29 mouse cellular contexts compared by ENCODE assay signal in the genomic region with DNA sequence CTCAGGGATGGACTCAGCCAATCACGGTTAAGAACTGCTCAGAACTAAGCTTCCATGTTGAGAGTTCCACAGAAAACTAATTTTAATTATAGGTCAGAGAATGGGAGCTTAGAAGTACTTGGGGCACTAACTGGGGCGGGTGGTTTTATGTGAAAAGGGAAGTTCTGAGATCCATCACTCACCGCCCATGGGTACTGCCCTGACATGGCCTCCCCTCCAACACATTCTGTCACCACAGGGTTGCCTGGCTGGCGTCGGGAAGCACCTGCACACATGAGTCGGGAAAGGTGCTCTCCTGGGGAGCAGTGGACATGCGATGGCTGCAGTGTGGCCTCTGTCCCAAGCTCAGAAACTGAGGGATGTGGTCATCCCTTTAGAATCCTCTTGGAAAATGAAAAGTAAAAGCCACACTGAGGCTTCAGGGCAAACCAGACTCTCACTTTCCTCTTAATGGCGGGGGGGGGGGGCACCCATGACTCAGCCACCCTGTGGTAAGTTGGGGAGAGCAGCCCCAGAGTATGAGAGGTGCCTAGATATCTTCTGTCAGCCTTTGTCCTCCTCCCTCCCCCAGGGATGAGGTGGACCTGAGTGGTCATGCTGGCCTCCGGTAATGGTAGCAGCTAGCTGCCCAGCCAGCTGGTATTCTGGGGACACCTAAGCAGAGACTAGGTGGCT. TPM values are rescaled to one million over a fixed set of nuclear protein-coding genes. Genes with fewer than 3 reads are reported as not detected.
DNase-seq lines count a peak whose midpoint lies in the region; ATAC-seq and TF ChIP-seq lines count a peak whose summit lies in the region.
"Had no signal": no experiment of that assay in that cellular context is flagged by ENCODE, and none has a peak within 500 bp of the region (broad histone marks: within the 10 kb centered on the region; RNA-seq: fewer than 3 reads in every experiment).

No protein-coding gene starts in this region.

- H3K4me3 ChIP-seq in left cerebral cortex, adult 2 months = no peak overlapping the region
- no peak overlapping the region for H3K4me3 ChIP-seq in C2C12 (ENCODE audit: insufficient read depth, poor library complexity, severe bottlenecking)
- no peak overlapping the region for H3K4me3 ChIP-seq in stomach, postnatal 0 days (ENCODE audit: low read depth, low read length)
- H3K4me3 ChIP-seq: embryonic facial prominence, embryonic 12.5 days; forebrain, embryonic 10.5 days; forebrain, embryonic 15.5 days; heart, embryonic 13.5 days; hindbrain, embryonic 10.5 days; hindbrain, embryonic 15.5 days; limb, embryonic 12.5 days; liver, embryonic 15.5 days; midbrain, embryonic 12.5 days; neural tube, embryonic 13.5 days had no signal

- no peak overlapping the region for H3K4me2 ChIP-seq in stomach, postnatal 0 days (replicated peaks; ENCODE audit: low read depth)
- H3K4me2 ChIP-seq: embryonic facial prominence, embryonic 12.5 days; forebrain, embryonic 15.5 days; heart, embryonic 13.5 days; hindbrain, embryonic 15.5 days; limb, embryonic 12.5 days; liver, embryonic 15.5 days; lung, embryonic 14.5 days; midbrain, embryonic 12.5 days; neural tube, embryonic 13.5 days had no signal

- intact Hi-C loops in left cerebral cortex, adult 2 months (cut with DNase I) = no loop called here
- intact Hi-C loops in left cerebral cortex, postnatal 14 days (cut with DNase I) = no loop called here

- H3K9ac ChIP-seq in stomach, postnatal 0 days (ENCODE audit: low read length) = no peak overlapping the region; the same call in 1 of the 2 replicates
- H3K9ac ChIP-seq: embryonic facial prominence, embryonic 12.5 days; forebrain, embryonic 15.5 days; heart, embryonic 13.5 days; hindbrain, embryonic 15.5 days; limb, embryonic 12.5 days; liver, embryonic 15.5 days; lung, embryonic 14.5 days; midbrain, embryonic 12.5 days; neural tube, embryonic 13.5 days had no signal

- peaks cover 6% of the 10 kb centered on the region for H3K79me3 ChIP-seq in C2C12 (ENCODE audit: low read depth)

- TF ChIP-seq EP300 in stomach, postnatal 0 days (optimal IDR thresholded peaks at IDR 0.05) = no peak

- WGBS in stomach, postnatal 0 days = 77% methylated on average over 9 of the region's 9 CpGs

- peak overlapping the region; percentile 94 for H3K27ac ChIP-seq in left cerebral cortex, adult 2 months
- peak overlapping the region; percentile 35; the same call in 1 of the 2 replicates for H3K27ac ChIP-seq in stomach, postnatal 0 days (replicated peaks)
- H3K27ac ChIP-seq: embryonic facial prominence, embryonic 12.5 days; forebrain, embryonic 10.5 days; forebrain, embryonic 15.5 days; heart, embryonic 13.5 days; hindbrain, embryonic 15.5 days; limb, embryonic 12.5 days; liver, embryonic 15.5 days; midbrain, embryonic 12.5 days; neural tube, embryonic 13.5 days had no signal

- TF ChIP-seq CTCF in left cerebral cortex, adult 2 months (IDR thresholded peaks at IDR 0.05) = no peak
- no peak for TF ChIP-seq CTCF in C2C12 (IDR thresholded peaks at IDR 0.05; ENCODE audit: control insufficient read depth, insufficient read depth, insufficient read length)
- no peak for TF ChIP-seq CTCF in stomach, postnatal 0 days (IDR thresholded peaks at IDR 0.05; ENCODE audit: low read depth)

- peaks cover 9% of the 10 kb centered on the region for H3K4me1 ChIP-seq in stomach, postnatal 0 days (replicated peaks; ENCODE audit: control insufficient read depth, insufficient read depth)

- ATAC-seq in megakaryocyte progenitor cell, adult 5-6 weeks (replicated peaks; ENCODE audit: poor library complexity) = 0 out of 2 replicates have a peak, but pooled peaks have one; percentile 29
- ATAC-seq in stomach, postnatal 0 days (ENCODE audit: low FRiP score, low TSS enrichment) = no peak
- ATAC-seq: forebrain, embryonic 15.5 days; inflammation-experienced regulatory T-cells, adult 6 months had no signal

- peaks cover 72% of the 10 kb centered on the region for H3K36me3 ChIP-seq in C2C12 (ENCODE audit: control insufficient read depth, insufficient read depth)
- peaks cover 9% of the 10 kb centered on the region for H3K36me3 ChIP-seq in stomach, postnatal 0 days (ENCODE audit: control insufficient read depth, insufficient read depth, low read length)
- H3K36me3 ChIP-seq: forebrain, embryonic 15.5 days; hindbrain, embryonic 15.5 days; midbrain, embryonic 12.5 days had no signal

- DNase-seq in left cerebral cortex, adult 2 months (ENCODE audit: extremely low spot score in 1 of 2, low spot score in 2 of 2) = no peak
- no peak for DNase-seq in left cerebral cortex, postnatal 14 days (ENCODE audit: low spot score in 2 of 2)
- no peak for DNase-seq in stomach, postnatal 0 days (ENCODE audit: low spot score)
- no peak for DNase-seq in adrenal gland, postnatal 25 days
- DNase-seq in thymus, adult 18-20 months = no peak
- DNase-seq: adrenal gland, postnatal 36 days; cerebellum, adult 18-20 months; heart, postnatal 10 days; kidney, adult 18-20 months; kidney, postnatal 4 days; layer of hippocampus, adult 9-11 months; lung, embryonic 14.5 days; lung, postnatal 14 days; retina, postnatal 1 day; right cerebral cortex, postnatal 14 days; thymus, postnatal 14 days had no signal

- no peaks in the 10 kb centered on the region for H3K9me3 ChIP-seq in stomach, postnatal 0 days (ENCODE audit: control insufficient read depth, low read length)
- H3K9me3 ChIP-seq: embryonic facial prominence, embryonic 12.5 days; forebrain, embryonic 10.5 days; forebrain, embryonic 15.5 days; heart, embryonic 13.5 days; hindbrain, embryonic 10.5 days; hindbrain, embryonic 15.5 days; limb, embryonic 12.5 days; liver, embryonic 15.5 days; midbrain, embryonic 12.5 days; neural tube, embryonic 13.5 days had no signal

- no peaks in the 10 kb centered on the region for H3K27me3 ChIP-seq in C2C12 (ENCODE audit: control insufficient read depth, insufficient read depth, insufficient read length)
- H3K27me3 ChIP-seq in stomach, postnatal 0 days (ENCODE audit: control insufficient read depth, insufficient read depth, low read length) = no peaks in the 10 kb centered on the region
- H3K27me3 ChIP-seq: embryonic facial prominence, embryonic 12.5 days; forebrain, embryonic 15.5 days; heart, embryonic 13.5 days; hindbrain, embryonic 15.5 days; limb, embryonic 12.5 days; liver, embryonic 15.5 days; neural tube, embryonic 13.5 days had no signal

- H3K79me2 ChIP-seq in C2C12 (ENCODE audit: control insufficient read depth, insufficient read depth) = peaks cover 52% of the 10 kb centered on the region

- H3ac ChIP-seq in C2C12 (ENCODE audit: control insufficient read depth, insufficient read length, low read depth) = peak overlapping the region; percentile 49

TF ChIP-seq in C2C12, 6 proteins besides CTCF, POLR2A, EP300 and RAD21:
- TF ChIP-seq MYOD1 (IDR thresholded peaks at IDR 0.05; ENCODE audit: control insufficient read depth, insufficient read length, low read depth) (no peak), MYOG (IDR thresholded peaks at IDR 0.05; ENCODE audit: control insufficient read depth, extremely low read depth, insufficient read length) (no peak), FOSL1 (IDR thresholded peaks at IDR 0.05; ENCODE audit: insufficient read depth, low read length, poor library complexity, severe bottlenecking) (no peak), USF1 (IDR thresholded peaks at IDR 0.05; ENCODE audit: low read depth) (no peak), MAX (IDR thresholded peaks at IDR 0.05) (no peak), CEBPB (IDR thresholded peaks at IDR 0.05; ENCODE audit: low read depth) (no peak)

RNA-seq across cellular contexts. Expression of gene Baiap2, which starts 44.3 kb away (rescaled TPM):
- 100 to 1,000 TPM; 249 to 287 TPM for total RNA-seq in left cerebral cortex, adult 2 months (2021)
- 100 to 1,000 TPM; 197 to 200 TPM for total RNA-seq in left cerebral cortex, postnatal 14 days (2021)
- 41.5 TPM for polyA plus RNA-seq in C2C12 (2012; fragmentation: generic; extraction: Trizol)
- 4.4 and 4.8 TPM in 2 replicates for total RNA-seq in megakaryocyte progenitor cell, adult 5-6 weeks (2015)
- total RNA-seq in megakaryocyte progenitor cell, adult 5-6 weeks (2017) = 5.5 and 6.8 TPM in 2 replicates
- 35.1 and 39.2 TPM in 2 replicates for polyA plus RNA-seq in stomach, postnatal 0 days (2015; fragmentation: Nextera tagmentation; extraction: Ambion mirVana)
- total RNA-seq in adrenal gland, postnatal 25 days (2021) = 12.0 and 17.0 TPM in 2 replicates

Comparison
In these comparisons a context has a peak if more than half of its experiments do, and no peak if none do; other contexts are left out.
1. RNA of gene Baiap2, which starts 44.3 kb away (total RNA-seq): 249 to 287 TPM in left cerebral cortex, adult 2 months and 197 to 200 TPM in left cerebral cortex, postnatal 14 days; 12.0 to 17.0 TPM in adrenal gland, postnatal 25 days and 4.4 to 6.8 TPM in megakaryocyte progenitor cell, adult 5-6 weeks; every median in the first group is over 10 times any median in the second.